Mouse (Mus musculus) erythroblast, embryonic 14.5 days (primary cell): ENCODE measurements around the gene Ankrd53. TPM values are rescaled to one million over a fixed set of nuclear protein-coding genes. Genes with fewer than 3 reads are reported as not detected.

Experiments
- H3K27me3 ChIP-seq: 2 replicates; pipeline ENCODE4 v1.6.1; 2012; ENCODE audit warnings: inconsistent platforms; ENCODE audit not compliant: control insufficient read depth
- H3K36me3 ChIP-seq: 2 replicates; pipeline ENCODE4 v1.6.1; 2012; ENCODE audit warnings: mild to moderate bottlenecking, inconsistent platforms; ENCODE audit not compliant: control insufficient read depth
- H3K4me1 ChIP-seq: 2 replicates; pipeline ENCODE4 v1.6.1; 2012; ENCODE audit warnings: inconsistent platforms; ENCODE audit not compliant: control insufficient read depth
- H3K4me3 ChIP-seq: replicated peaks from 2 replicates; pipeline ENCODE3; 2012; ENCODE audit warnings: moderate library complexity, mild to moderate bottlenecking, inconsistent platforms
- H3K9me3 ChIP-seq: 2 replicates; pipeline ENCODE4 v1.6.1; 2012; ENCODE audit warnings: low read length, inconsistent platforms, mixed read lengths; ENCODE audit not compliant: control insufficient read depth
- GATA1 ChIP-seq: IDR thresholded peaks from 2 replicates; pipeline ENCODE4 v1.6.1; 2012; ENCODE audit warnings: low read length, inconsistent platforms, mixed read lengths
- TAL1 ChIP-seq: IDR thresholded peaks from 3 replicates; pipeline ENCODE4 v1.6.1; 2012; ENCODE audit warnings: low read length, inconsistent platforms, mixed read lengths
- polyA plus RNA-seq: library from polyadenylated mRNA; stranded (reverse); fragments of >175 nt; gene quantifications from 2 replicates; pipeline ENCODE4 v1.2.3, GENCODE M21; 2012

Gene Ankrd53
- polyA plus RNA-seq, 1 experiment: not detected

DNA sequence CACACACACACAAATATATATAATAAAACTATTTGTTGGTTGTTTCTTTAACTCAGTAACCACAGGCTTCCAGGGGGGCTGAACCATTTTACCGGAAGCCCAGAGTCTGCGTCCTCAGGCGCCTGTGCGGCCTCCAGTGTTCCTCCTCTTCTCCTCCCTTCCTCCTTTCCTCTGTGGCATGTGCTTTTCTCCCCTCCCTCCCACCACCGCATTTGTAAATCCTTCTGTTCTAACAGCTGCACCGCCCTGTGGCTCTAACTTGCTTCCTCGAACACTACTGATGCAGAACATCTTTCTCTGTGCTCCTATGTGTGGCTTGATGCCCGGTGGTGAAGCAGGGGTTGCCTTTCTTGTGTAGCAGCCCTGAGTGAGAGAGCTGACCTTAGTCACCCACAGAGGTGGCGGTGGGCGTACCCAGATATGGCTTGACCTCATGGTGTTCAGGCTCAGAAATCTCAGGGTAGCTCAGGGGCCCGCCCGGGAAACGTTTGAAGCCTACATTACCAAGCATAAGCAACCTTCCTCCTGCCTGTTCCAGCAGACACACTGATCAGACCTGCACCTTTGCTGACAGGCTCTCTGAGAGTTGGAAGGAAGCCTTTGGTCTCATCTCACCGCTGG lies 33.0 kb upstream of the Ankrd53 start:
- H3K4me3 ChIP-seq: no peak overlapping the region
- no peaks in the 10 kb centered on the region for H3K4me1 ChIP-seq
- no peaks in the 10 kb centered on the region for H3K36me3 ChIP-seq
- no peak for TF ChIP-seq GATA1
- no peak for TF ChIP-seq TAL1
- H3K9me3 ChIP-seq: no peaks in the 10 kb centered on the region; the same call in 1 of the 2 replicates
- peaks cover 5% of the 10 kb centered on the region for H3K27me3 ChIP-seq

DNA sequence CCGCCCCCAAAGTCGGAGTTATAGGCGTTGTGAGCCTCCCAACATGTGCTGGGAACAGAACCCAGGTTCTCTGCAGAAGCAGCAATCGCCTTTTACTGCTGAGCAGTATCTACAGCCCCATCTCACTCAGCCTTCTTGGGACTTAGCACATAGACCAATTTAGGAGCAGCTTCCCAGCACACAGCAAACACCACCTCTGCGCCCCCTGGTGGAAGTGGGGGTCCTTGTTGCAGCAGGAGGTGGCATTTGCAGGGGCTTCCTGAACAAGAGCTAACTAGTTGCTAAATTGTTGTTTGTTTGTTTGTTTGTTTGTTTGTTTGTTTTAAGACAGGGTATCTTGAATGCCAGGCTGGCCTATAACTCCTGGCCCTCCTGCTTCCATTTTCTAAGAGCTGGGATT lies 31.3 kb upstream of the Ankrd53 start:
- Histone ChIP-seq H3K9me3 (no peaks in the 10 kb centered on the region; the same call in 1 of the 2 replicates), H3K4me1 (no peaks in the 10 kb centered on the region), H3K4me3 (no peak overlapping the region), H3K36me3 (no peaks in the 10 kb centered on the region), H3K27me3 (peaks cover 5% of the 10 kb centered on the region)
- TF ChIP-seq TAL1: no peak
- no peak for TF ChIP-seq GATA1

DNA sequence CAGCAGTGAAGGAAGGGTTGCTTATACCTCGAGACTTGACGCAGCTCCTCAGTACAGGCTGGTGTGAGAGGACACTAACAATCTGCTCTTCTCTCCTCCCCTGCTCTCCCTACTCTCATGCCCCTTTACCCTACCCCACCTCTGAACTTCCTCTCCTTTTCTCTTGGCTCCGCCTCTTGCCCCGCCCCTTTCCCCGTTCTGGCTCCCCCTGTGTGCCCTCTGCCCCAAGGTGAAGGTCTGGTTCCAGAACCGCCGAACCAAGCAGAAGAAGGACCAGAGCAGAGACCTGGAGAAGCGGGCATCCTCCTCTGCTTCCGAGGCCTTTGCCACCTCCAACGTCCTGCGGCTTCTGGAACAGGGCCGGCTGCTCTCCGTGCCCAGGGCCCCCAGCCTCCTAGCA lies 25.1 kb upstream of the Ankrd53 start:
- Histone ChIP-seq H3K4me1 (no peaks in the 10 kb centered on the region), H3K9me3 (peaks cover 4% of the 10 kb centered on the region; the same call in 1 of the 2 replicates), H3K4me3 (no peak overlapping the region), H3K27me3 (peaks cover 2% of the 10 kb centered on the region; the same call in 1 of the 2 replicates), H3K36me3 (no peaks in the 10 kb centered on the region)
- TF ChIP-seq GATA1 (no peak), TAL1 (no peak)

DNA sequence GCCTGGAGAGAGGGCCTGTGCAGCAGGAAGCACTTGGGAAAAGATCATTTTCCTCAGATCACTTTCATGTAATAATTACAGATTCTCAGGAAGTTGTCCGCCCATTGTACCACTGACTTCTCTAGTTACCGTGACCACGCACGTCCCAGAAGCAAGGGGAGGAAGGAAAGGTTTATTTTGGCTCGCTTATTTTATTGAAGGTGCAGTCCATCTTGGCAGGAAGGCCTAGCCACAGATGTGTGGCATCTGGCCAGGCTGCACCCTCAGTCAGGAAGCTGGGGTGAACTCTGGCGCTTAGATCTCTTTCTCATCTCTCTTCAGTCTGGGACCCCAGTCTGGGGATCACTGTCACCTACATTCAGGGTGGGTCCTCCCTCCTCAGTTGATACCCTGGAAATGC lies 23.8 kb upstream of the Ankrd53 start:
- no peak overlapping the region for H3K4me3 ChIP-seq
- no peaks in the 10 kb centered on the region for H3K4me1 ChIP-seq
- TF ChIP-seq TAL1: no peak
- TF ChIP-seq GATA1: no peak
- no peaks in the 10 kb centered on the region for H3K36me3 ChIP-seq
- peaks cover 4% of the 10 kb centered on the region; the same call in 1 of the 2 replicates for H3K9me3 ChIP-seq
- no peaks in the 10 kb centered on the region; the same call in 1 of the 2 replicates for H3K27me3 ChIP-seq

DNA sequence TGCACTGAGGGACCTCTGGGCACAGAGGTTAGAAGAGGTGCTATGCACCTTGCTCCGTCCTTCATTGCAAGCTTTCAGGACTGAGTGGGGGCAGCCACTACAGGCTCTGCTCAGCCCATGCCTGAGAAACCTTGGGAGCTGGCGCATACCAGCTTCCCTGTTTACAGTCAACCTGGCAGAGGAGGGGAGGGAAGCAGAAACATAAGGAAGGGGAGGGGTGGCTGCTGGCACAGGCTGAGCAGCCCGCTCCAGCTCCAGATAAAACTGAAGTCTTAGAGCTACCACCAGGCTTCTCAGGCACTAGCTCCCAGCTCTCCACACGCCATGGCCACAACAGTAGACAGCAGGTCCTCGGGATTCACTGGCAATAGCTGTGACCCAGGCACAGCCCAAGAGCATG lies 19.7 kb upstream of the Ankrd53 start, which contains the start of gene Atp6v1b1:
Atp6v1b1 (plus strand) TSS at position 230 of the 400 bp plus-strand sequence.
- H3K36me3 ChIP-seq: no peaks in the 10 kb centered on the region
- no peaks in the 10 kb centered on the region; the same call in 1 of the 2 replicates for H3K27me3 ChIP-seq
- TF ChIP-seq TAL1 (no peak), GATA1 (no peak)
- H3K4me1 ChIP-seq: no peaks in the 10 kb centered on the region
- peaks cover 4% of the 10 kb centered on the region; the same call in 1 of the 2 replicates for H3K9me3 ChIP-seq
- H3K4me3 ChIP-seq: no peak within 1 kb of the TSS

DNA sequence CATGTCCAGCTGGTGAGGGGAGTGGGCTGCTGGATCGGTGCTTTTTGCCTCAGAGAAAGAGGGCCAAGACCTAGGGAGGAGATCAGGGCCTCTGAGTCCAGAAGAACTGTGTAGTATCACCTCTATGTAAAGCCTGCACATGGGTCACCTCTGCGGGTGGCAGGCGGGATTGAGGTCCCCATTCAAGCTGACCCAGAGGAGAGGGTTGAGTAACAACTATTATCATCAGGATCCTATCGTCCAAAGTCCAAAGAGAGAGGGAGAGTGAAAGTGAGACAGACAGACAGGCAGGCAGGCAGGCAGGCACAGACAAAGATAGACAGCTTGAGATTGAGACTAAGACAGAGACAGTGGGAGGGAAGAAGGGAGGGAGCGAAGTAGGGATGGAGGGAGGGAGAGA lies 19.2 kb upstream of the Ankrd53 start:
- Histone ChIP-seq H3K27me3 (no peaks in the 10 kb centered on the region; the same call in 1 of the 2 replicates), H3K4me3 (no peak overlapping the region), H3K4me1 (no peaks in the 10 kb centered on the region), H3K9me3 (peaks cover 4% of the 10 kb centered on the region; the same call in 1 of the 2 replicates), H3K36me3 (no peaks in the 10 kb centered on the region)
- TF ChIP-seq GATA1: no peak
- TF ChIP-seq TAL1: no peak

DNA sequence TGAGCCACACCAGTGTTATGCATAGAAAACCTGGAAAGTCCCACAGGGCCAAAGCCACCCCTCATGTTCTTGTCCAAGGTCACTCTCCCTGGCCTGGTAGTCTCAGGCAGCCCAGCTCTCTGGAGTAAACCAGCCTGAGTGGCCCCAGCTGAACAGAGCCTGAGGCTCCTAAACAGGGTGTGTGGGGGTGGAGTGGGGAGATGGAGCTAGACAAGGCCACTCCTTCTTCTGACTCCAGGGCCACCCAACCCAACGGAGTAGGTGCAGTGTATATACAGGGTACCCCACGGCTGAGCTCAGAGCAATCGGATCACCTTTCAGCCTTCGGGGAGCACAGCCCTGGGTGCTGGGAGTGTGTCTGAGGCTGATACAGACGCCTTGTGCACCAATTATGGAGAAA lies 18.3 kb upstream of the Ankrd53 start:
- H3K27me3 ChIP-seq: no peaks in the 10 kb centered on the region; the same call in 1 of the 2 replicates
- peaks cover 4% of the 10 kb centered on the region; the same call in 1 of the 2 replicates for H3K9me3 ChIP-seq
- no peaks in the 10 kb centered on the region for H3K36me3 ChIP-seq
- H3K4me1 ChIP-seq: no peaks in the 10 kb centered on the region
- H3K4me3 ChIP-seq: no peak overlapping the region
- no peak for TF ChIP-seq GATA1
- TF ChIP-seq TAL1: no peak

DNA sequence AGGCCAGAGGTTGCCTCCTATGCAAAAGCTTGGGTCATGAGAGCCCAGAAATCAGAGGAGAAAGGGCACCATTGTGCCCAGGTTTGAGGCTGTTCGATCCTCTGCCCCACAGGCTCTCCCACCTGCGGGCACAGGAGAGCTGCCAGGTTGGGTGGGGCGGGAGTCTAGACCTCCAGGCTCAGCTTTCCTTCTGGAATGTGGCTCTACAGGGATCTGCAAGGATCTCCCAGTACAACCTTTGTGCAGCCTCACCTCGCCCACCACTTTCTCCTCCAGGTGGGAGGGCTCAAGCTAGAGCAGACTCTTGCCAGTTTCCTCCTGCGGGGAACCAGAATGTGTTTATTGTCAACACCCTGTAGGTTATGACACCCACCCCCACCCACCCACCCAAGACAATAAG lies 17.9 kb upstream of the Ankrd53 start:
- TF ChIP-seq GATA1 (no peak), TAL1 (no peak)
- H3K9me3 ChIP-seq: peaks cover 4% of the 10 kb centered on the region; the same call in 1 of the 2 replicates
- no peak overlapping the region for H3K4me3 ChIP-seq
- no peaks in the 10 kb centered on the region; the same call in 1 of the 2 replicates for H3K27me3 ChIP-seq
- H3K4me1 ChIP-seq: no peaks in the 10 kb centered on the region
- H3K36me3 ChIP-seq: no peaks in the 10 kb centered on the region

DNA sequence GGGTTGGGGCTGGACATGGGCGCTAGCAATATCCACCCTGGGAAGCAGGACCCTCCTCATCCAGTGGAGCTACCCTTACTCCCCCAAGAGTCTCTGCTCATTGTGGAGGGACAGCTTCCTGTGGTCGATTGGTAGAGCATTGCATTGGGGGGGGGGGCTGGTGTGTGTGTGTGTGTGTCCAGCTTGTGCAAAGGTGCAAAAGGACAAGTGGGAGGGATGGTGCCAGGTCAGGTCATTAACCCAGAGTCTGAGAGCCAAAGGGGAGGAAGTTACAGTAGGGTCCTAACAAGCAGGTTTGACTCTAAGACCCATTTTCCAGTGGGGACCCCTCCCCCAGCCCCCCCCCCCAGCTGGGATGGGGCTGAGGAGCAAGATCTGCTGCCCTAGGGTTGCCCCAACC lies 17.0 kb upstream of the Ankrd53 start:
- H3K4me3 ChIP-seq: no peak overlapping the region
- H3K27me3 ChIP-seq: no peaks in the 10 kb centered on the region; the same call in 1 of the 2 replicates
- H3K36me3 ChIP-seq: no peaks in the 10 kb centered on the region
- peaks cover 4% of the 10 kb centered on the region; the same call in 1 of the 2 replicates for H3K9me3 ChIP-seq
- TF ChIP-seq TAL1: no peak
- TF ChIP-seq GATA1: no peak
- no peaks in the 10 kb centered on the region for H3K4me1 ChIP-seq
